Mouse (Mus musculus): ENCODE measurements around the gene Hexb.

Gene Hexb

GRCm38 (mm10) chr13:97197932-97198562, at the start of gene Hexb:
Hexb (minus strand) TSS chr13:97198357.
- DNase-seq: peak; percentile 89 to 92

GRCm38 (mm10) chr13:97247754-97248153, 49.6 kb upstream of the Hexb start:
- DNase-seq: no peak

- DNase-seq: peak; percentile 73 to 80
Observed at GRCm38 (mm10) chr13:97246217-97246616, 48.1 kb upstream of the Hexb start.

GRCm38 (mm10) chr13:97245157-97245556, 47.0 kb upstream of the Hexb start:
- DNase-seq: no peak

- DNase-seq: no peak
Observed at GRCm38 (mm10) chr13:97244712-97245105, 46.6 kb upstream of the Hexb start.

GRCm38 (mm10) chr13:97243962-97244711, 46.0 kb upstream of the Hexb start:
- DNase-seq: no peak

- no peak for DNase-seq
Observed at GRCm38 (mm10) chr13:97242716-97243115, 44.6 kb upstream of the Hexb start.

- no peak for DNase-seq
Observed at GRCm38 (mm10) chr13:97241787-97242280, 43.7 kb upstream of the Hexb start.

GRCm38 (mm10) chr13:97240965-97241786, 43.0 kb upstream of the Hexb start, which contains the start of gene Enc1:
Enc1 (plus strand) TSS chr13:97241105.
- peak; percentile 81 to 87 for DNase-seq

- peak; percentile 80 to 82 for DNase-seq
Observed at GRCm38 (mm10) chr13:97240279-97240964, 42.3 kb upstream of the Hexb start.

GRCm38 (mm10) chr13:97239343-97240180, 41.4 kb upstream of the Hexb start:
- DNase-seq: peak; percentile 76 to 80

- no peak for DNase-seq
Observed at GRCm38 (mm10) chr13:97238181-97238981, 40.2 kb upstream of the Hexb start.

GRCm38 (mm10) chr13:97237700-97238099, 39.5 kb upstream of the Hexb start:
- DNase-seq: peak in 1 of 2 experiments; percentile 40

- DNase-seq: peak in 1 of 2 experiments; percentile 46
Observed at GRCm38 (mm10) chr13:97235911-97236310, 37.8 kb upstream of the Hexb start.

GRCm38 (mm10) chr13:97234785-97235417, 36.7 kb upstream of the Hexb start:
- peak; percentile 92 for DNase-seq

- DNase-seq: no peak
Observed at GRCm38 (mm10) chr13:97233092-97233491, 34.9 kb upstream of the Hexb start.

GRCm38 (mm10) chr13:97230101-97230500, 31.9 kb upstream of the Hexb start:
- DNase-seq: no peak

- DNase-seq: no peak
Observed at GRCm38 (mm10) chr13:97227795-97228194, 29.6 kb upstream of the Hexb start.

- DNase-seq: no peak
Observed at GRCm38 (mm10) chr13:97225130-97225529, 27.0 kb upstream of the Hexb start.

- no peak for DNase-seq
Observed at GRCm38 (mm10) chr13:97224341-97224982, 26.3 kb upstream of the Hexb start.
